Mouse (Mus musculus) ES-E14 (cell line): ENCODE data around the gene Galnt2. TPM values are rescaled to one million over a fixed set of nuclear protein-coding genes. Genes with fewer than 3 reads are reported as not detected.

Experiments used
- DNase-seq: peaks from one replicate; pipeline ENCODE4 v3.0.0-alpha.2; 2013; ENCODE audit warnings: low read depth, low spot score
- H3K27ac ChIP-seq: 2 replicates; pipeline ENCODE4 v1.5.1; 2012; ENCODE audit warnings: low read depth, mild to moderate bottlenecking, low read length, moderate library complexity, mixed read lengths; ENCODE audit not compliant: poor library complexity, insufficient read depth, severe bottlenecking
- H3K36me3 ChIP-seq: 2 replicates; pipeline ENCODE4 v1.6.1; 2012; ENCODE audit warnings: mild to moderate bottlenecking, low read length, moderate library complexity, mixed read lengths; ENCODE audit not compliant: control insufficient read depth, poor library complexity, insufficient read depth, severe bottlenecking
- H3K4me1 ChIP-seq, 2 experiments: fragments of 150-350 bp in 1 of 2; sonication (generic) in 1 of 2; 2 replicates each; pipeline ENCODE4 v1.6.1; 2012; ENCODE audit warnings: low read length in 2 of 2, mild to moderate bottlenecking in 1 of 2, mixed read lengths in 1 of 2; ENCODE audit not compliant: control insufficient read depth in 2 of 2, insufficient read depth in 2 of 2, poor library complexity in 1 of 2
- H3K4me3 ChIP-seq, 2 experiments: fragments of 150-350 bp in 1 of 2; sonication (generic) in 1 of 2; 2 replicates each; pipeline ENCODE4 v1.5.1; 2012; ENCODE audit warnings: low read length in 2 of 2, low read depth in 1 of 2, mild to moderate bottlenecking in 1 of 2, mixed read lengths in 1 of 2; ENCODE audit not compliant: insufficient read depth in 1 of 2, poor library complexity in 1 of 2, severe bottlenecking in 1 of 2
- H3K9ac ChIP-seq: 2 replicates; pipeline ENCODE4 v1.6.1; 2012; ENCODE audit warnings: low read depth, mild to moderate bottlenecking, low read length, mixed read lengths; ENCODE audit not compliant: poor library complexity, insufficient read depth, severe bottlenecking
- H3K9me3 ChIP-seq: fragments of 150-350 bp; sonication (generic); 2 replicates; pipeline ENCODE4 v1.6.1; 2012; ENCODE audit warnings: low read depth, mild to moderate bottlenecking, low read length; ENCODE audit not compliant: control insufficient read depth, insufficient read depth
- CHD2 ChIP-seq: IDR thresholded peaks from 2 replicates; pipeline ENCODE4 v1.6.1; 2014; ENCODE audit warnings: mild to moderate bottlenecking, low read depth, low read length, inconsistent platforms
- HCFC1 ChIP-seq: IDR thresholded peaks from 2 replicates; pipeline ENCODE4 v1.6.1; 2012; ENCODE audit warnings: low read length, inconsistent platforms, borderline replicate concordance; ENCODE audit not compliant: insufficient read depth
- MAFK ChIP-seq: IDR thresholded peaks from 2 replicates; pipeline ENCODE4 v1.6.1; 2014; ENCODE audit warnings: mild to moderate bottlenecking, low read depth, low read length, inconsistent platforms; ENCODE audit not compliant: insufficient read depth
- ZC3H11A ChIP-seq: IDR thresholded peaks from 2 replicates; pipeline ENCODE4 v1.6.1; 2012; ENCODE audit warnings: low read depth, mild to moderate bottlenecking, inconsistent platforms, low read length, borderline replicate concordance
- ZNF384 ChIP-seq: IDR thresholded peaks from 2 replicates; pipeline ENCODE4 v1.6.1; 2012; ENCODE audit warnings: low read depth, low read length, inconsistent platforms
- in situ Hi-C, 2 experiments: fragments of 600-800 bp; cut with MboI; formaldehyde crosslinking; loops; one replicate each; pipeline ENCODE4 v1.15.1; 2025; ENCODE audit warnings: low sequenced_read_pairs in 2 of 2, inconsistent platforms in 1 of 2; ENCODE audit not compliant: unreplicated experiment in 2 of 2
- total RNA-seq: library from RNA; depleted of rRNA; stranded (reverse); fragments of 300-350 nt; gene quantifications from 2 replicates; pipeline ENCODE4 v1.2.3, GENCODE M21; 2012

Gene Galnt2
- total RNA-seq, 1 experiment = 45.6 TPM

GRCm38 (mm10) chr8:124311723-124312122 lies 80.5 kb downstream of the Galnt2 start:
- peaks cover 5% of the 10 kb centered on the region; the same call in 1 of the 2 replicates for H3K36me3 ChIP-seq
- TF ChIP-seq MAFK (no peak), ZNF384 (no peak), HCFC1 (no peak), ZC3H11A (no peak), CHD2 (no peak)
- H3K9me3 ChIP-seq = no peaks in the 10 kb centered on the region
- H3K4me1 ChIP-seq = peaks cover 0 to 7% of the 10 kb centered on the region in 2 experiments; a peak in 1 of 4 replicates
- DNase-seq = no peak
- in situ Hi-C loops = no loop called here
- H3K4me3 ChIP-seq = no peak overlapping the region
- H3K9ac ChIP-seq = no peak overlapping the region
- H3K27ac ChIP-seq = no peak overlapping the region

DNA sequence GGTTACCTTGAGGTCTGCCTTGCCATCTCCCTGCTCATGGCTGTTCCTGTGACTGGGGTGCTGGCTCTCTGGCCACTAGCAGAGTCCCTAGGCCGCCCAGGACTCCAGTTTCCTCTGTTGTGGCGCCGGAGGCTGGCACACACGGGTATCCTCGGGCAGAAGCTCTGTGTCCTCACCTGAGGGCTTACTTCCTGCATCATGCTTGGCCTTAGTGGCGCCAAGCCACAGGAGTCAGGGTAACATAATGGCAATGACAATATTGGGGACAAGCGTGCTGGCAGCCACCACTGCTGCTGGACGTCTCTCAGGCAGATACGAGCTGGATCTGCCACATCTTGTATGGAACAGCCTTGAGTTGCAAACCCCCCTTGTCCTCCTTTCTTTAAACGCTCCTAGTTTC lies 81.0 kb downstream of the Galnt2 start:
- no peak overlapping the region for H3K27ac ChIP-seq
- H3K9ac ChIP-seq = no peak overlapping the region
- no peaks in the 10 kb centered on the region for H3K9me3 ChIP-seq
- in situ Hi-C loops = no loop called here
- no peak for TF ChIP-seq CHD2
- no peak for TF ChIP-seq MAFK
- TF ChIP-seq HCFC1 = no peak
- TF ChIP-seq ZNF384 = no peak
- no peak for TF ChIP-seq ZC3H11A
- H3K4me3 ChIP-seq = no peak overlapping the region
- H3K36me3 ChIP-seq = peaks cover 3% of the 10 kb centered on the region; the same call in 1 of the 2 replicates
- no peak for DNase-seq
- H3K4me1 ChIP-seq = peaks cover 0 to 7% of the 10 kb centered on the region in 2 experiments; a peak in 1 of 4 replicates

- H3K9me3 ChIP-seq = no peaks in the 10 kb centered on the region
- peaks cover 2% of the 10 kb centered on the region; the same call in 1 of the 2 replicates for H3K36me3 ChIP-seq
- no peak overlapping the region for H3K4me3 ChIP-seq
- H3K27ac ChIP-seq = no peak overlapping the region; the same call in 1 of the 2 replicates
- no peak overlapping the region for H3K9ac ChIP-seq
- peaks cover 0 to 7% of the 10 kb centered on the region in 2 experiments; a peak in 1 of 4 replicates for H3K4me1 ChIP-seq
- peak; percentile 27 for DNase-seq
- TF ChIP-seq ZNF384 (no peak), HCFC1 (no peak), ZC3H11A (no peak)
- in situ Hi-C loops = no loop called here
Measured at GRCm38 (mm10) chr8:124314803-124315202, 83.6 kb downstream of the Galnt2 start.

DNA sequence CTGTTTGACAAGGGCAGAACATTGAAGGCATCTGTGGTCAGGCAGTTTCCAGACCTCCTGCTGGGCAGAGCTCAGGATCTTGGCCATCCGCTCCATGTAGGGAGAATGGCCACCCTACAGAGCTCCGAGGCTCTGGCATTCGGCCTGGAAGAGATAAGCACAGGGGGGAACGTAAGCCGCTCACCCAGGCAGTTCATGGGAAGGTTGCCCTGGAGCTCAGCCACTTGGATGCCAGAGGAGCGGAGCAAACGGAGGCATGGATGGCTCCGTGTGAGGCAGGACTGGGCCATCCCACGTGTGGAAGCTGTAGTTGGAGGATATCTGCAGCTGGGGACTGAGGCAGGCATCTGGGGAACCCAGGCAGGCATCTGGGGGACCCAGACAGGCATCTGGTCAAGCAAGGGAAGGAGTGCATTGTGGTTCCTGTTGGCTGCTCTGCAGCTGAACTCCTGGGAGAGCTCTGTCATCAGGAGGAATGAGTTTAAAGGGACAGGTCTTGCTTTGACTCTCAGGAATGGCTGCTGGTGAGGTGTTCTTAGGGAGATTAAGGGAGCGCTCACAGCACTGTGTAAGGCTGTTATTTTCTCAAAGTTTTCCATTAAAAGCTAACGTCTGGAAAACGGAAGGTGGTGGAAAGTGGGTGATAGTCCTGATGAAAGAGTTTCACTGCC lies 85.4 kb downstream of the Galnt2 start:
- peaks cover 0 to 7% of the 10 kb centered on the region in 2 experiments; a peak in 1 of 4 replicates for H3K4me1 ChIP-seq
- in situ Hi-C loops = no loop called here
- H3K9ac ChIP-seq = no peak overlapping the region

More for the DNA sequence above, 85.4 kb downstream of the Galnt2 start:
- no peak for DNase-seq
- H3K27ac ChIP-seq = no peak overlapping the region
- no peak for TF ChIP-seq MAFK
- TF ChIP-seq CHD2 = no peak
- TF ChIP-seq ZNF384 = no peak
- TF ChIP-seq ZC3H11A = no peak
- TF ChIP-seq HCFC1 = no peak
- H3K9me3 ChIP-seq = no peaks in the 10 kb centered on the region
- no peak overlapping the region for H3K4me3 ChIP-seq
- H3K36me3 ChIP-seq = peaks cover 3% of the 10 kb centered on the region; the same call in 1 of the 2 replicates
